Mouse (Mus musculus) gastrocnemius, adult 18-20 months (tissue): ENCODE measurements around the gene Plekhh3. TPM values are rescaled to one million over a fixed set of nuclear protein-coding genes. Genes with fewer than 3 reads are reported as not detected.
A peak's percentile ranks its signal among the peaks of the same experiment; 100 is the strongest.

Source experiments
- DNase-seq: peaks from one replicate; pipeline ENCODE4 v3.0.0; 2021; ENCODE audit warnings: low spot score
- total RNA-seq, 2 experiments: library from RNA; stranded (reverse); gene quantifications; 2 replicates each; pipeline ENCODE4 v1.2.3; 2021

The Plekhh3 gene
- total RNA-seq, 2 experiments from 2014 or later: 19.4 to 24.2 TPM

DNA sequence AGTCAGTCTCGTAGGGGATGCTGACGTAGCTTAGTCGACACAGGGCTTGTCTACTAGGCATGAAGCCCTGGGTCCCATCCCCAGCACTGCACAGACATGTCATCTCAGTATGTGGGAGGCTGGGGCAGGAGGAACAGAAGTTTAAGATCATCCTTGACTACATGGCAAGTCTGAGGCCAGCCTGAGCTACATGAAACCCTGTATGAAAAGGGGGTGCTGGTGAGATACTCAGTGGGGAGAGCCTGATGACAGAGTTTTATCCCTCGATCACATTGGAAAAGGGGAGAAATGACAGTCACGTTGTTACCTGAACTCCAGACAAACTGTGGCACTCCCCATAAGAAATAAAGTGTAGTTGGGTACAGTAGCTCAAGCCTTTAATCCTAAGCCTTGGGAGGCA lies 16.4 kb upstream of the Plekhh3 start:
- DNase-seq: no peak

DNA sequence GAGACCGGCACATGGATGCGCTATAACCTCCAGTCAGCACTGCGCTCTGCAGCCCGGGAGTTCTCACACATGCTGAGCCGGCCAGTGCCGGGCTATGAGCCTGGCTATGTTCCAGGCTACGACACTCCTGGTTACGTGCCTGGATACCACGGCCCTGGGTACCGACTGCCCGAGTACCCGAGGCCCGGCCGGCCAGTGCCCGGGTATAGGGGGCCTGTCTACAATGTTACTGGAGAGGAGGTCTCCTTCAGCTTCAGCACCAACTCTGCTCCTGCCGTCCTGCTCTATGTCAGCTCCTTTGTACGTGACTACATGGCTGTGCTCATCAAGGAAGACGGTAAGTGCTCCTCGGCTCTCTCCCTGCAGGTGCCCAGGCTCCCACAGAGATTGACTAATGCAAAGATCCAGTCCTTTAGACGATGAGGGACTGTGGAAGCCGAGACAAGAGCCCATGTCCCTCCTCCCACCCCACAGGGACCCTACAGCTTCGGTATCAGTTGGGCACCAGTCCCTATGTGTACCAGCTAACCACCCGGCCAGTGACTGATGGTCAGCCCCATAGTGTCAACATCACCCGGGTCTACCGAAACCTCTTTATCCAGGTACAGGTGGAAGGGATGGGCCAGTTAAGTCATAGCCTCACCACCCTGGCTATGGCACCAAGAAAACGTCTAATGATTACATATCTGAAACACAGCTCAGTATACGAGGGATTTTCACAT lies 15.5 kb upstream of the Plekhh3 start:
- DNase-seq: no peak

GRCm38 (mm10) chr11:101185441-101185840 lies 14.3 kb upstream of the Plekhh3 start:
- no peak for DNase-seq

GRCm38 (mm10) chr11:101184984-101185383 lies 13.8 kb upstream of the Plekhh3 start:
- DNase-seq: no peak

DNA sequence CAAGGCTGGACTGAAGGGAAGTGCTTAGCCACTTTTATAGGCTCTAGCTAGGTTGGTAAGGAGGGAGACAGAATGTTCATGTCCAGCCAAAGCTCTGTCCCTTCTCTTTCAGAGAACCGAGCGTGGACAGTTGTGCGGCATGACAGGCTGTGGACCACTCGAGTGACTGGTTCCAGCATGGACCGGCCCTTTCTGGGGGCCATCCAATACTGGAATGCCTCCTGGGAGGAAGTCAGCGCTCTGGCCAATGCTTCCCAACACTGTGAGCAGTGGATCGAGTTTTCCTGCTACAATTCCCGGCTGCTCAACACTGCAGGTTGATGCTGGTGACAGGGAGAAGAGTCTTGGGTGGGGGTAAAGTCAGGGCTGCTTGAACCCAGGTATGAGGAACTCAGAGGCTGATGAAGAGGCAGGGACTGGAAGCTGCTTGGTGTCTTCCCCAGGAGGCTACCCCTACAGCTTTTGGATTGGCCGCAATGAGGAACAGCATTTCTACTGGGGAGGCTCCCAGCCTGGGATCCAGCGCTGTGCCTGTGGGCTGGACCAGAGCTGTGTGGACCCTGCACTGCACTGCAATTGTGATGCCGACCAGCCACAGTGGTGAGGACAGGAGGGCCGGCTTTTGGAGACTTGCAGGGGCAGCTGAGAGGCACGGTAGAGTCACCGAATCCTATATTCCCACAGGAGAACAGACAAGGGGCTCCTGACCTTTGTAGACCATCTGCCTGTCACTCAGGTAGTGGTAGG lies 11.8 kb upstream of the Plekhh3 start:
- DNase-seq: no peak

DNA sequence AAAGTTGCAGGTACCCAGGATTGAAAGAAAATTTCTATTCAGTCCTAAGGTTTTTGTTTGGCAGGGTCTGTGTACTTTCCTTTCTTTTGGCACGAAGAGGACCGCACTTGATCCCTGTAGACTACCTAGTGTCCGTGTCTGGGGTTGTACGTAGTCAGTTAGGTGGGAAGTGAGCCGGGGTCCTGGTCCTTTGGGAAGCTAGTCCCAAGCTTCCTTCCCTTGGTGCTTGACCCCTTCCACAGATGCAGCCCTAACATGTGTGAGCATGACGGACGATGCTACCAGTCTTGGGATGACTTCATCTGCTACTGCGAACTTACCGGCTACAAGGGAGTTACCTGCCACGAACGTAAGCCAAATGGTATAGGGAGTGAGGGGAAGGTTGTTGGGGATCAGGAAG lies 10.8 kb upstream of the Plekhh3 start:
- DNase-seq: no peak

DNA sequence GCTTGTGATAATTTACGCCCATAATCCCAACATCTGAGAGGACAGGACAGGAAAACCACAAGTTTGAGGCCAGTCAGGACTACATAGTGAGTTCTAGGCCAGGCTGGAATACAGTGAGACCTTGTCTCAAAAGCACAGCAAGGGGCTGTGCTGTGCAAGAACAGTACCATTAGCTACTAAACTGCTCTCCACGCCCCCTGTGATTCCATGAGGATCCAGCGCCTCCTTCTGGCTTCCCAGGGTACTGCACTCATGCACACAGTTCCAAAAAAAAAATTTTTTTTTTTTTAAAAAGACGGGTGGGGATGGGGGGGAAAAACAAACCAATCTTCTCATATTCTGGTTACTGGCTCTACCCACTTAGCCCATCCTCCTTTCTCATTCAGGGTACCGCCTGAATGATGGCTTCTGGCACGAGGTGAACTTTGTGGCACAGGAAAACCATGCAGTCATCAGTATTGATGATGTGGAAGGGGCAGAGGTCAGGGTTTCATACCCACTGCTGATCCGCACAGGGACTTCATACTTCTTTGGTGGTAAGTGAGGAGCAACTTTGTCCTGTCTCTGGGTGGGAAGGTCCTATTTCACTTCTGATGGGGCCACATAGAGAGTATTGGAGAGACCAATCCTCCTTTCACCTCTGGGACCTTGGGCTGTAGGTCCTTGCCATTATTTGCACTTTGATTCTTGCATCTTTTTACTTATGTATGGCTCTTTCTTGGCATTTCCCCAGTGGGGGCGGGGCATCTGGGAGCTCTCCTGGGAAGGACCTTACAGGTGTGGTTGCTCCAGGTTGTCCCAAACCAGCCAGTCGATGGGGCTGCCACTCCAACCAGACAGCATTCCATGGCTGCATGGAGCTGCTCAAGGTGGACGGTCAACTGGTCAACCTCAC lies 9.9 kb upstream of the Plekhh3 start:
- peak; percentile 75 for DNase-seq

DNA sequence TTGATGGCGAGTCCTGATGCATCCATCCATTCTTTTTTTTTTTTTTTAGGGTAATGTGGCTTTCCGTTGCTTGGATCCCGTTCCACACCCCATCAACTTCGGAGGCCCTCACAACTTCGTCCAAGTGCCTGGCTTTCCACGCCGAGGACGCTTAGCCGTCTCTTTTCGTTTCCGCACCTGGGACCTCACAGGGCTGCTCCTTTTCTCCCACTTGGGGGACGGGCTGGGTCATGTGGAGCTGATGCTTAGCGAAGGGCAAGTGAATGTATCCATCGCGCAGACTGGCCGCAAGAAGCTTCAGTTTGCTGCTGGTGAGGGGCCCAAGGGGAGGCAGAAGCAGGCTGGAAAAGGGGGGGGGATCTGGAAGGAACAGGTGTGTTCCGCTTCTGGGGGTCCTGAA lies 9.1 kb upstream of the Plekhh3 start:
- no peak for DNase-seq

DNA sequence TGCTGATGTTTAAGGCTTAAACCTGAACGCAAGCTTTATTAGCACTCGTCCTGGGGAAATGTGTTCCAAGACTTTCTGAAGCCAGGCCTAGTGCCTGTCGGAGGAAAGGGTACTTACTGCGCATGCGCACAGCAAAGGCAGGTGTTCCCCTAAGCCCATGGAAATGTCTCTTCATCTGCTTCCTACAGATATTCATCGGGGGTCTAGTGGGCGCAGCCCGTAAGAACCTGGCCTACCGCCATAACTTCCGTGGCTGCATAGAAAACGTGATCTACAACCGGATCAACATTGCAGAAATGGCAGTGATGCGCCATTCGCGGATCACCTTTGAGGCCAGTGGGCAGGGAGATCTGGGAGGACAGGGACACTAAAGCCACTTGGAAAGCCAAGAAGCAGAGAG lies 8.2 kb upstream of the Plekhh3 start:
- no peak for DNase-seq

DNA sequence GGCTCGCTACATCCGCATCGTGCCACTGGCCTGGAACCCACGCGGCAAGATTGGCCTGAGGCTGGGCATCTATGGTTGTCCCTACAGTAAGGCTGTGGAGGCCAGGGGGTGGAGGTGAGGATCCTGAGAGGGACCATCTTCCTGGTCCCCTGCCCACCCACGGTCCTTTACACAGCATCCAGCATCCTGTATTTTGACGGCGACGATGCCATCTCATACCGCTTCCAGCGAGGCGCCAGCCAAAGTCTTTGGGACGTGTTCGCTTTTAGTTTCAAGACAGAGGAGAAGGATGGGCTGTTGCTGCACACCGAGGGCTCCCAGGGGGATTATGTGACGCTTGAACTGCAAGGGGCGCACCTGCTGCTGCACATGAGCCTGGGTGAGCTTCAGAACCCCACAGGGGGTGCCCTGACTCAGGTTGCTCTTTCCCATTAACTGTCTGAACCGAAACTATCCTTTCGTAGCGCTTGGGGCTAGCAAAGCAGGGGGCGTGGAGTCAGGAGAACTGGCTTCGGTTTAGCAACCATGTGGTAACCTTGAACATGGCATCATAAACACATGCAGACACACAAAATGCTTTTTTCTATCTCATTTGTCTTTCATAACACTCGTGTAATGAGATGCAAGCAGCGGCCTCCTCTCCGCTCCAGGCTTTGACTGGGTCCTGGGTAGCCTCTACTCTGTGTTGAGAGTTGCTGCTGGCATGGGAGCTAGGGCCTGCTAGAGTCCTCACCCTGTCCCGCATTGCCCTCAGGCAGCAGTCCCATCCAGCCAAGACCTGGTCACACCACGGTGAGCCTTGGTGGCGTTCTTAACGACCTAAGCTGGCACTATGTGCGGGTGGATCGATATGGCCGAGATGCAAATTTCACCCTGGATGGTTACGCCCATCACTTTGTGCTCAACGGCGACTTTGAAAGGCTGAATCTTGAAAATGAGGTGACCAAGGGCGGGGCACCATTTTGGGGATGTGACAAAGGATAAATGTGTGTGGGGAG lies 7.2 kb upstream of the Plekhh3 start:
- DNase-seq: no peak

- DNase-seq: peak; percentile 43
Observed at GRCm38 (mm10) chr11:101176933-101177773, 6.0 kb upstream of the Plekhh3 start.

DNA sequence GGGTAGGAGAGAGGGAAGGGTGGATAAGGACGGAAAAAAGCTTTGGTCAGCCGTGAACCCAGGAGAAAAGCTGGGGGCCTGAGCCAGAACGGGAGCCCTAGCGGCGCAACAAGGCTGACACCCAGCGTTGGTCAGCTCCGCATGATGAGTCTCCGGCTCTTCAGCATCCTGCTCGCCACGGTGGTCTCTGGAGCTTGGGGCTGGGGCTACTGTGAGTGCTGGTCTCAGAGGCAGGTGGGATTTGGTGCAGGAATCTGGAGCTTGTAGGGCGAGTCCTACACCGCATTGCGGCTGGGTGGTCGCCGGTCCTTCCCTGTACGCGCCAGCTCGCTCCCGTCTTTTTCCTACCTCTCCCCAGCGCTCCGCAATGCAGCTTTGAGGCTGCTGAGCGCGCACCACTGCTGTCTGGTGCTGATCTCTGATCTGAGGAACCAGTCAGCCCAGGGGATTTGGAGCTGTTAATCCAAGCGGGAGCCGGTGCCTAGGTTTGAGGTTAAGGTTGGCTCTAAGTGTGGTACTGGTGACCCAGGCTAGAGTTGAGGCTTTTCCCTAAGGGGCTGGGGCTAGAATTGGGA lies 5.1 kb upstream of the Plekhh3 start:
- no peak for DNase-seq

DNA sequence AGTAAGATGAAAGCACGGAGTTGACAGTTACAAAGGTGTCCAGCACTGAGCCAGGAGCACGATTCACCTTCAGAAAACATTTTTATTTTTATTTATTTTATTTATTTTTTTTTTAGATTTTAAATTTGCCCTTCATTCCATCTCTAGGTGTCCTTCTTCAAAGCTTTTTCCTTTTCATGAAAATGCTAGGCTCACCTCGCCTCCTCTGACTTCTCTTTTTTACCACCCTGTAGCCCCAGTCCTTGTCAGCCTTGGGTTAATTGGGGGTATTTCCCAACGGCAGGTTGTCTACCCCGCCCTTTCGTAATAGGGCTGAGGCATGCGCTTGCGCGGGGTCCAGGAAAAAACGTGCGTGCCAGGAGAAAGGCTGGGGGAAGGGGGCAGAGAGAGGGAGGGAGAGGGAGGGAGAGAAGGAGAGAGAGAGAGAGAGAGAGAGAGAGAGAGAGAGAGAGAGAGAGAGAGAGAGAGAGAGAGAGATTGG lies 4.5 kb upstream of the Plekhh3 start:
- no peak for DNase-seq

DNA sequence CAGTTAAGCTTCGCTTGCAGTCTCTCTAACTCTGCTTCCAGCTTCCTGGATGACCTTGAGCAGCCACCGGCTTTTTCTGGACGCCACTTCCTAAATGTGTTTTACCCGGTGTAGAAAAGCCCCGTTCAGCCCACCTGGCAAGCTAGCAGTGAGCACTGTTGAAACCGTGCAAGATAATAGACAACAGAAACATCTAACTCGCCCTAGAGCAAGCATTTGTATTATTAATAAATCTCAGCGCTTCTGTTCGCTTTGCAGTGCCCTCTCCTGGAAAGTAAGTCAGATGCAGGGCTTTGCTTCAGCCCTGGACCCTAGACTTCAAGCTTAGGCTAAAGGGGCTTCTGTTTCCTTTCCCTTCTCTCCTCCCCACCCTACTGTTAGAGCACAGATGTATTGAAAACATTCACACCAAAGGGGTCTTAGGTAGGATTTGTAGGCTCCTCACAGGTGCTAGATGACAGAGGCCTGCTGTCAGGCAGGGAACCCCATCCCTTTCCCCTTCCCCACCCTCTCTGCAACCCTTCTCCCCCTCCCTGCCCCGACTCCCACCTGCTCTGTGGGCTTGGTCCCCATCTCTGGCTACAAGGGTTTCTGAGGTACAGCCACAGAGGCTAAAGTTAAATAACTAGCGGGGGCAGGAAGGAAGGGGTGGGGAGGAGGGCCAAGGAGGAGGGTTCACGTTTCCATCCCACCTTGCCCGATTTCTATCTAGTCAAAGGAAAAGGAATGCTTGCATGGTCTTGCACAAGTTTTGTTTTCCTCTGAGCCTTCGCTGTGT lies 3.9 kb upstream of the Plekhh3 start, which contains the start of gene Ccr10:
Gene Ccr10 (minus strand): TSS at position 593 of the 778 bp plus-strand sequence.
- DNase-seq: no peak

- DNase-seq: no peak
Observed at GRCm38 (mm10) chr11:101174389-101174745, 3.2 kb upstream of the Plekhh3 start.

DNA sequence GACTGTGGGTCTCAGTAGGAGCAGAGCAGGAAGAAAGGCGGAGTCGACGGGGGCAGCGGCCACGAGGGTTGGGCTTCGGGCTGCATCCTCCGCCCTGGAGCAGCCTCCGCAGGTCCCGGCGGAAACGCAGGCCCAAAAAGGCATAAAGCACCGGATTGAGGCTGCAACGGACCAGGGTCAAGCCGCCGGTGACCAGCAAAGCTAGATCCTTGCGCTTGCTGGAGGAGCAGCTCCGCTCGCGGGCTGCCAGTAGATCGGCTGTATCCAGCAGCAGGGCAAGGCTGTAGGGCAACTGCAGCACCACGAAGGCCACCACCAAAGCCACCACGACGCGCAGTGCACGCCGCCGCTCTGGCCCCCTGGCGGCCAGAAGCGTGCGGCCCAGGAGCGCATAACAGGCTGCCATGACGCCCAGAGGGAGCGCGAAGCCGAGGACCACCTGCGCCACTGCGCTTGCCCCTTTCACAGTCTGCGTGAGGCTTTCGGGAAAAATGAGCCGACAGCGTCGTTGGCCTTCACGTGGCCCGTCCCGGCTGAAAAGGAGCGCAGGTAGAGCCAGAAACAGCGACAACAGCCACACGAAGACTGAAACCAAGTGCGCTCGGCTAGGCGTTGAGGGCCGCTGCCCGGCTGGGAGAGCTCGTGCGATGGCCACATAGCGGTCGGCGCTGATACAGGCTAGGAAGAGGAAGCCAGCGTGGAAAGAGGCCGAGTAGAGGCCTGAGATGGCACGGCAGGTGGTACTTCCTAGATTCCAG lies 2.7 kb upstream of the Plekhh3 start:
- DNase-seq: peak; percentile 79

GRCm38 (mm10) chr11:101173112-101173511 lies 2.0 kb upstream of the Plekhh3 start:
- peak; percentile 49 for DNase-seq

DNA sequence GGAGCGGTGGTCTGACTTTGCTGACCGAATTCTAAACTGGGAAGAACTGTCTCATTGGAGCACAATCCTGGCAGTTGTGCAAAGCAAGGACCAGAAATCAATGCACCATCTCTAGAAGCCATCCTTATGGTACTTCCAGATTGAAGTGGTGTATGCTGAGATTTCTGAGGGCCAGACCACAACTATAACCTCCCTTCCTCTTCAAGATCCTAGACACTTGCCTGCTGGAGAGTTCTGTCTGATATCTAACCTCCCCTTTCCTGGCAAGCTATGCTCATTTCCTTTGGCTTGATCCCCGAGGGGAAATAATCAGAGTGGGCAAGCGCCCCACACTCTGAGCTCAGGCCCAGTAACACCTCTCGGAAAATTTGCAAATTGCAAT lies 1.3 kb upstream of the Plekhh3 start:
- no peak for DNase-seq
